Mouse (Mus musculus) ES-E14 (cell line): Measurements from ENCODE around the gene Egfl8.

ENCODE experiments used
- CHD2 ChIP-seq: IDR thresholded peaks from 2 replicates; pipeline ENCODE4 v1.6.1; 2014; ENCODE audit warnings: mild to moderate bottlenecking, low read depth, low read length, inconsistent platforms
- MAFK ChIP-seq: IDR thresholded peaks from 2 replicates; pipeline ENCODE4 v1.6.1; 2014; ENCODE audit warnings: mild to moderate bottlenecking, low read depth, low read length, inconsistent platforms; ENCODE audit not compliant: insufficient read depth
- ZC3H11A ChIP-seq: IDR thresholded peaks from 2 replicates; pipeline ENCODE4 v1.6.1; 2012; ENCODE audit warnings: low read depth, mild to moderate bottlenecking, inconsistent platforms, low read length, borderline replicate concordance
- ZNF384 ChIP-seq: IDR thresholded peaks from 2 replicates; pipeline ENCODE4 v1.6.1; 2012; ENCODE audit warnings: low read depth, low read length, inconsistent platforms

DNA sequence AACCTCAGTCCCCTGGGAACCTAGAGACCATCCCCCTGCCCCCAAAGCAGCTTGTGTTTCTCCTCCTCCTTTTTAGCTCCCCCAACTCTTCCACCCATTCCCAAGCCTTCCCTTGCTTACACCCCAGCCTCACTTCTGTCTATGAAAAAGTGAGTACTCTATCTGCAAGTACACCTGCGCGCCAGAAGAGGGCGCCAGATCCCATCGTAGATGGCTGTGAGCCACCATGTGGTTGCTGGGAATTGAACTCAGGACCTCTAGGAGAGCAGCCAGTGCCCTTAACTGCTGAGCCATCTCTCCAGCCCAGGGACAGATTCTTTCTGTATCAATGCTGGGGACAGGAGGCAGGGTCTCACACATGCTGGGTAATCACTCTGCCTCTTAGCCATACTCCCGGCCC is 43.9 kb downstream of the Egfl8 start:
- TF ChIP-seq CHD2 (no peak), ZC3H11A (0 out of 2 replicates have a peak, but pooled peaks have one; percentile 31), MAFK (no peak), ZNF384 (no peak)
